37 mouse cellular contexts compared by ENCODE assay signal in the genomic region with DNA sequence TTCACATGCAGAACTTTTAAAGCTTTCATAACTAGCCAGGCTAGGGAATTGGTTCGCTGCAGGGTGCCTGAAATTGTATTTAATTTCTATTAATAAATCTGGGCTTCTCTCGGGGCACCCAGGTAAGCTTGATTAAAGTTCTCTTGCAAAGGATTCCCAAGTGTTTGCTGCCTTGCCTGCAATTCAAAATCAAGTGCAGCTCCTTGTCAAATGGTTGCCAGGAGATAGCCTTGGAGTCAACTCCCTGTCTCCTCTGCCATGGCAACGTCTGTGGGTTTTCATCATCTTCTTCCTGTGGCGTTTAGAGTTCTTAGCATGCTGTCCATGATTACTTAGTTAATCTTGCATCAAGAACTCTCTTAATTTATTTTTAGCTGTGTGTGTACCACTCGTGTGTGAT. TPM values are rescaled to one million over a fixed set of nuclear protein-coding genes. Genes with fewer than 3 reads are reported as not detected.
DNase-seq lines count a peak whose midpoint lies in the region; ATAC-seq and TF ChIP-seq lines count a peak whose summit lies in the region.
"Had no signal": no experiment of that assay in that cellular context is flagged by ENCODE, and none has a peak within 500 bp of the region (broad histone marks: within the 10 kb centered on the region; RNA-seq: fewer than 3 reads in every experiment).

No protein-coding gene starts in this region.

- H3K9ac ChIP-seq in forebrain, postnatal 0 days = no peak overlapping the region
- H3K9ac ChIP-seq in forebrain, embryonic 13.5 days = no peak overlapping the region
- no peak overlapping the region for H3K9ac ChIP-seq in hindbrain, postnatal 0 days (replicated peaks; ENCODE audit: low read length)
- H3K9ac ChIP-seq in hindbrain, embryonic 13.5 days = no peak overlapping the region
- no peak overlapping the region for H3K9ac ChIP-seq in midbrain, embryonic 15.5 days
- no peak overlapping the region for H3K9ac ChIP-seq in midbrain, embryonic 11.5 days (ENCODE audit: low read length)
- H3K9ac ChIP-seq: embryonic facial prominence, embryonic 12.5 days; forebrain, embryonic 15.5 days; heart, embryonic 13.5 days; hindbrain, embryonic 12.5 days; intestine, embryonic 15.5 days; limb, embryonic 15.5 days; liver, embryonic 13.5 days had no signal

- no peaks in the 10 kb centered on the region for H3K4me1 ChIP-seq in forebrain, postnatal 0 days (ENCODE audit: insufficient read depth)
- no peaks in the 10 kb centered on the region for H3K4me1 ChIP-seq in forebrain, embryonic 13.5 days
- H3K4me1 ChIP-seq in hindbrain, postnatal 0 days (ENCODE audit: insufficient read depth, low read length) = no peaks in the 10 kb centered on the region
- 0 out of 2 replicates have a peak, but pooled peaks cover 2% of the 10 kb centered on the region for H3K4me1 ChIP-seq in hindbrain, embryonic 13.5 days (replicated peaks)
- H3K4me1 ChIP-seq in midbrain, embryonic 15.5 days = no peaks in the 10 kb centered on the region
- H3K4me1 ChIP-seq in midbrain, embryonic 11.5 days (ENCODE audit: control insufficient read depth, insufficient read depth, low read length) = no peaks in the 10 kb centered on the region
- H3K4me1 ChIP-seq: embryonic facial prominence, embryonic 12.5 days; forebrain, embryonic 15.5 days; heart, embryonic 13.5 days; intestine, embryonic 15.5 days; limb, embryonic 10.5 days; limb, embryonic 15.5 days; liver, embryonic 13.5 days had no signal

- H3K9me3 ChIP-seq in forebrain, postnatal 0 days (ENCODE audit: low read length) = no peaks in the 10 kb centered on the region
- H3K9me3 ChIP-seq in forebrain, embryonic 13.5 days (replicated peaks) = no peaks in the 10 kb centered on the region
- no peaks in the 10 kb centered on the region for H3K9me3 ChIP-seq in hindbrain, postnatal 0 days (ENCODE audit: low read length)
- no peaks in the 10 kb centered on the region for H3K9me3 ChIP-seq in hindbrain, embryonic 13.5 days
- H3K9me3 ChIP-seq in midbrain, embryonic 15.5 days = no peaks in the 10 kb centered on the region
- H3K9me3 ChIP-seq in midbrain, embryonic 11.5 days (ENCODE audit: control insufficient read depth, low read length) = no peaks in the 10 kb centered on the region
- H3K9me3 ChIP-seq: embryonic facial prominence, embryonic 12.5 days; forebrain, embryonic 15.5 days; heart, embryonic 13.5 days; hindbrain, embryonic 12.5 days; intestine, embryonic 15.5 days; limb, embryonic 10.5 days; limb, embryonic 15.5 days; liver, embryonic 13.5 days had no signal

- H3K36me3 ChIP-seq in forebrain, postnatal 0 days (ENCODE audit: insufficient read depth) = no peaks in the 10 kb centered on the region
- no peaks in the 10 kb centered on the region for H3K36me3 ChIP-seq in forebrain, embryonic 13.5 days (ENCODE audit: poor library complexity, severe bottlenecking)
- H3K36me3 ChIP-seq in hindbrain, postnatal 0 days (ENCODE audit: insufficient read depth, low read length) = no peaks in the 10 kb centered on the region
- no peaks in the 10 kb centered on the region for H3K36me3 ChIP-seq in hindbrain, embryonic 13.5 days
- no peaks in the 10 kb centered on the region for H3K36me3 ChIP-seq in midbrain, embryonic 15.5 days (replicated peaks)
- H3K36me3 ChIP-seq in midbrain, embryonic 11.5 days (ENCODE audit: control insufficient read depth, insufficient read depth, low read length) = no peaks in the 10 kb centered on the region
- H3K36me3 ChIP-seq: embryonic facial prominence, embryonic 12.5 days; forebrain, embryonic 15.5 days; heart, embryonic 13.5 days; hindbrain, embryonic 12.5 days; intestine, embryonic 15.5 days; limb, embryonic 10.5 days; limb, embryonic 15.5 days; liver, embryonic 13.5 days had no signal

- H3K27ac ChIP-seq in forebrain, postnatal 0 days (ENCODE audit: low read depth, low read length) = no peak overlapping the region
- H3K27ac ChIP-seq in forebrain, embryonic 13.5 days = no peak overlapping the region
- no peak overlapping the region for H3K27ac ChIP-seq in hindbrain, postnatal 0 days
- no peak overlapping the region for H3K27ac ChIP-seq in hindbrain, embryonic 13.5 days
- no peak overlapping the region for H3K27ac ChIP-seq in midbrain, embryonic 15.5 days
- H3K27ac ChIP-seq in midbrain, embryonic 11.5 days (ENCODE audit: low read depth, low read length) = no peak overlapping the region
- H3K27ac ChIP-seq: embryonic facial prominence, embryonic 12.5 days; forebrain, embryonic 15.5 days; gastrocnemius, adult 2 months; heart, adult 2 months; heart, embryonic 13.5 days; hindbrain, embryonic 12.5 days; intestine, embryonic 15.5 days; limb, embryonic 10.5 days; limb, embryonic 15.5 days; liver, embryonic 13.5 days; macrophage; stomach, postnatal 0 days had no signal

- WGBS in forebrain, postnatal 0 days = 55% methylated on average over 5 of the region's 5 CpGs
- 79% methylated on average over 5 of the region's 5 CpGs for WGBS in forebrain, embryonic 13.5 days
- WGBS in hindbrain, postnatal 0 days = 36% methylated on average over 5 of the region's 5 CpGs
- WGBS in hindbrain, embryonic 13.5 days = 60% methylated on average over 5 of the region's 5 CpGs
- WGBS in midbrain, embryonic 15.5 days = 57% methylated on average over 5 of the region's 5 CpGs
- WGBS in midbrain, embryonic 11.5 days = 72% methylated on average over 5 of the region's 5 CpGs

- DNase-seq in forebrain, postnatal 0 days = peak; percentile 29
- DNase-seq in hindbrain, postnatal 0 days (ENCODE audit: low spot score) = peak; percentile 59
- DNase-seq in midbrain, embryonic 11.5 days (ENCODE audit: low spot score, missing footprints) = no peak
- peak; percentile 3 for DNase-seq in brain, embryonic 18.5 days (ENCODE audit: low read depth, low spot score)
- DNase-seq in kidney, postnatal 4 days = no peak
- DNase-seq: adrenal gland, adult 2 months; adrenal gland, postnatal 36 days; cerebellum, adult 11 months; cerebellum, adult 9-11 months; embryo, embryonic 11 days; gastrocnemius, adult 2 months; gastrocnemius, postnatal 36 days; heart, adult 2 months; heart, postnatal 10 days; layer of hippocampus, postnatal 36 days; liver, embryonic 13.5 days; lung, adult 18-20 months; right cerebral cortex, postnatal 4 days; thymus, adult 2 months; thymus, postnatal 36 days had no signal

- ATAC-seq in forebrain, postnatal 0 days = peak; percentile 66; the same call in 1 of the 2 replicates
- ATAC-seq in forebrain, embryonic 13.5 days = no peak
- ATAC-seq in hindbrain, postnatal 0 days = peak; percentile 62
- no peak for ATAC-seq in hindbrain, embryonic 13.5 days (ENCODE audit: low FRiP score)
- 0 out of 2 replicates have a peak, but pooled peaks have one; percentile 24 for ATAC-seq in midbrain, embryonic 15.5 days (replicated peaks)
- no peak for ATAC-seq in midbrain, embryonic 11.5 days (ENCODE audit: low FRiP score)
- ATAC-seq: activated CD4-positive, CD25-positive, alpha-beta regulatory T cell, adult 4 months; forebrain, embryonic 15.5 days; intestine, embryonic 15.5 days; lung, postnatal 0 days had no signal

- TF ChIP-seq CTCF in forebrain, postnatal 0 days (IDR thresholded peaks at IDR 0.05; ENCODE audit: low read depth) = no peak
- no peak for TF ChIP-seq CTCF in hindbrain, postnatal 0 days (IDR thresholded peaks at IDR 0.05; ENCODE audit: low read depth)

- no peak overlapping the region for H3K4me3 ChIP-seq in forebrain, postnatal 0 days (ENCODE audit: low read depth, low read length)
- no peak overlapping the region for H3K4me3 ChIP-seq in forebrain, embryonic 13.5 days
- no peak overlapping the region for H3K4me3 ChIP-seq in hindbrain, postnatal 0 days (ENCODE audit: low read length)
- no peak overlapping the region for H3K4me3 ChIP-seq in hindbrain, embryonic 13.5 days
- H3K4me3 ChIP-seq in midbrain, embryonic 15.5 days = no peak overlapping the region
- H3K4me3 ChIP-seq in midbrain, embryonic 11.5 days (ENCODE audit: low read depth, low read length) = no peak overlapping the region
- H3K4me3 ChIP-seq: embryonic facial prominence, embryonic 12.5 days; forebrain, embryonic 15.5 days; gastrocnemius, adult 2 months; heart, adult 2 months; heart, embryonic 13.5 days; hindbrain, embryonic 12.5 days; intestine, embryonic 15.5 days; limb, embryonic 10.5 days; limb, embryonic 15.5 days; liver, embryonic 13.5 days had no signal

- H3K4me2 ChIP-seq in forebrain, postnatal 0 days (ENCODE audit: low read depth) = no peak overlapping the region
- H3K4me2 ChIP-seq in forebrain, embryonic 13.5 days = no peak overlapping the region
- H3K4me2 ChIP-seq in hindbrain, postnatal 0 days (ENCODE audit: low read depth, low read length) = no peak overlapping the region
- H3K4me2 ChIP-seq in hindbrain, embryonic 13.5 days = no peak overlapping the region
- H3K4me2 ChIP-seq in midbrain, embryonic 15.5 days = no peak overlapping the region
- no peak overlapping the region for H3K4me2 ChIP-seq in midbrain, embryonic 11.5 days
- H3K4me2 ChIP-seq: embryonic facial prominence, embryonic 12.5 days; forebrain, embryonic 15.5 days; heart, embryonic 13.5 days; hindbrain, embryonic 12.5 days; intestine, embryonic 15.5 days; limb, embryonic 15.5 days; liver, embryonic 13.5 days had no signal

- H3K27me3 ChIP-seq in forebrain, postnatal 0 days (ENCODE audit: insufficient read depth, low read length) = no peaks in the 10 kb centered on the region
- no peaks in the 10 kb centered on the region for H3K27me3 ChIP-seq in forebrain, embryonic 13.5 days
- no peaks in the 10 kb centered on the region for H3K27me3 ChIP-seq in hindbrain, postnatal 0 days (ENCODE audit: insufficient read depth, low read length)
- no peaks in the 10 kb centered on the region for H3K27me3 ChIP-seq in hindbrain, embryonic 13.5 days
- no peaks in the 10 kb centered on the region for H3K27me3 ChIP-seq in midbrain, embryonic 15.5 days (replicated peaks)
- H3K27me3 ChIP-seq in midbrain, embryonic 11.5 days (ENCODE audit: control insufficient read depth, insufficient read depth, low read length) = no peaks in the 10 kb centered on the region
- H3K27me3 ChIP-seq: CH12.LX; embryonic facial prominence, embryonic 12.5 days; forebrain, embryonic 15.5 days; heart, embryonic 13.5 days; hindbrain, embryonic 12.5 days; intestine, embryonic 15.5 days; limb, embryonic 15.5 days; liver, embryonic 13.5 days had no signal

RNA-seq across cellular contexts. Expression of a gene that starts 22.9 kb away (rescaled TPM):
- not detected in 2 replicates for total RNA-seq in forebrain, postnatal 0 days (2014; rRNA removed)
- 0.11 TPM in 1 of 2 replicates, not detected in the other for polyA plus RNA-seq in forebrain, postnatal 0 days (2015; fragmentation: Nextera tagmentation; extraction: Ambion mirVana)
- 0.08 TPM in 1 of 2 replicates, not detected in the other for polyA plus RNA-seq in forebrain, embryonic 13.5 days (2015; fragmentation: Nextera tagmentation; extraction: Ambion mirVana)
- not detected in 2 replicates for total RNA-seq in hindbrain, postnatal 0 days (2014; rRNA removed)
- polyA plus RNA-seq in hindbrain, postnatal 0 days (2015; fragmentation: Nextera tagmentation; extraction: Ambion mirVana) = not detected in 2 replicates
- polyA plus RNA-seq in hindbrain, embryonic 13.5 days (2015; fragmentation: Nextera tagmentation; extraction: Ambion mirVana) = 0.09 TPM in 1 of 2 replicates, not detected in the other
- polyA plus RNA-seq in midbrain, embryonic 15.5 days (2015; fragmentation: Nextera tagmentation; extraction: Ambion mirVana) = 0.08 and 0.13 TPM in 2 replicates
- polyA plus RNA-seq in midbrain, embryonic 11.5 days (2014; fragmentation: Nextera tagmentation; extraction: Ambion mirVana) = 0.12 and 0.50 TPM in 2 replicates
- total RNA-seq: adrenal gland, postnatal 36 days; CH12.LX; gastrocnemius, adult 2 months; gastrocnemius, postnatal 36 days; layer of hippocampus, postnatal 36 days had no signal
- polyA plus RNA-seq: adrenal gland, adult 2 months; C2C12; forebrain, embryonic 15.5 days; large intestine, adult 2 months; macrophage; stomach, postnatal 0 days had no signal

RNA-seq across cellular contexts. Expression of a gene that starts 26.9 kb away (rescaled TPM):
- 30.7 and 36.7 TPM in 2 replicates for total RNA-seq in forebrain, postnatal 0 days (2014; rRNA removed)
- 25.9 and 37.1 TPM in 2 replicates for polyA plus RNA-seq in forebrain, postnatal 0 days (2015; fragmentation: Nextera tagmentation; extraction: Ambion mirVana)
- 16.0 and 25.7 TPM in 2 replicates for polyA plus RNA-seq in forebrain, embryonic 13.5 days (2015; fragmentation: Nextera tagmentation; extraction: Ambion mirVana)
- 56.0 and 56.6 TPM in 2 replicates for total RNA-seq in hindbrain, postnatal 0 days (2014; rRNA removed)
- 54.5 and 54.9 TPM in 2 replicates for polyA plus RNA-seq in hindbrain, postnatal 0 days (2015; fragmentation: Nextera tagmentation; extraction: Ambion mirVana)
- 47.5 and 52.6 TPM in 2 replicates for polyA plus RNA-seq in hindbrain, embryonic 13.5 days (2015; fragmentation: Nextera tagmentation; extraction: Ambion mirVana)
- polyA plus RNA-seq in midbrain, embryonic 15.5 days (2015; fragmentation: Nextera tagmentation; extraction: Ambion mirVana) = 63.5 and 71.5 TPM in 2 replicates
- 41.1 and 43.1 TPM in 2 replicates for polyA plus RNA-seq in midbrain, embryonic 11.5 days (2014; fragmentation: Nextera tagmentation; extraction: Ambion mirVana)
- total RNA-seq: gastrocnemius, adult 2 months; gastrocnemius, postnatal 36 days had no signal
- polyA plus RNA-seq: activated CD4-positive, CD25-positive, alpha-beta regulatory T cell, adult 4 months; macrophage had no signal

Comparison
In these comparisons a context has a peak if more than half of its experiments do, and no peak if none do; other contexts are left out.
1. ATAC-seq: peak in forebrain, postnatal 0 days (single experiment), hindbrain, postnatal 0 days (single experiment) and midbrain, embryonic 15.5 days (single experiment); none in forebrain, embryonic 13.5 days (single experiment), hindbrain, embryonic 13.5 days (single experiment) and midbrain, embryonic 11.5 days (single experiment).
2. DNase-seq: peak in forebrain, postnatal 0 days (single experiment), hindbrain, postnatal 0 days (single experiment) and brain, embryonic 18.5 days (single experiment); none in midbrain, embryonic 11.5 days (single experiment) and kidney, postnatal 4 days (0 of 2).